Mouse (Mus musculus): ENCODE data around the gene Plcg1. TPM values are rescaled to one million over a fixed set of nuclear protein-coding genes. Genes with fewer than 3 reads are reported as not detected.

Gene Plcg1
- polyA plus RNA-seq, 1 experiment from 2014 or later = 44.9 TPM

DNA sequence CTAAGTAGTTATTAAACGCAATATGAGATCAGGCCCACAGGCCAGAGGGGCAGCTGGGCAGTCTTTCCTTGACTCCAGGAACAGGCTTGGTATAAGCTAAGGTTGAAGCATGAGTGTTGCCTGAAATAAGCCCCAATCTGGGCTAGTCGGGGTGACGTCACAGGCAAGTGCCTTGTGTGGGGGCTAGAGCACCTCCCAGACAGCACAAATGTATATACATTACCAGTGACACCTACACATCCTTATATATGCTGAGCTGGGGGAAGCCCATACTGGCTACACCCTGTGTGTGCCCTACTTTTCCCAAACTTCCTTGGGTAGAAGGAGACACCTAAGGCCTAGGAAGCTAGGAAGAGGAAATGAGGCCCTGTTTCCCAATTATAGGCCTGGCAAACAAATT is 2.1 kb upstream of the Plcg1 start:
- no peak overlapping the region for H3K4me3 ChIP-seq
- H3K36me3 ChIP-seq = peaks cover 15% of the 10 kb centered on the region
- no peak overlapping the region for H3K27ac ChIP-seq
- H3K27me3 ChIP-seq (ENCODE audit: insufficient read depth, poor library complexity, severe bottlenecking) = no peaks in the 10 kb centered on the region
- DNase-seq (ENCODE audit: low spot score) = peak; percentile 52
- WGBS = 89% methylated on average over 3 of the region's 3 CpGs
- H3K4me1 ChIP-seq = peaks cover 37% of the 10 kb centered on the region
- H3K9me3 ChIP-seq = no peaks in the 10 kb centered on the region

GRCm38 (mm10) chr2:160729436-160729835 is 1.7 kb upstream of the Plcg1 start:
- H3K4me1 ChIP-seq = peaks cover 42% of the 10 kb centered on the region
- no peak for DNase-seq (ENCODE audit: low spot score)
- peaks cover 15% of the 10 kb centered on the region for H3K36me3 ChIP-seq
- no peaks in the 10 kb centered on the region for H3K9me3 ChIP-seq
- H3K4me3 ChIP-seq = no peak overlapping the region
- WGBS = 77% methylated on average over 2 of the region's 2 CpGs
- no peak overlapping the region for H3K27ac ChIP-seq
- H3K27me3 ChIP-seq (ENCODE audit: insufficient read depth, poor library complexity, severe bottlenecking) = no peaks in the 10 kb centered on the region

DNA sequence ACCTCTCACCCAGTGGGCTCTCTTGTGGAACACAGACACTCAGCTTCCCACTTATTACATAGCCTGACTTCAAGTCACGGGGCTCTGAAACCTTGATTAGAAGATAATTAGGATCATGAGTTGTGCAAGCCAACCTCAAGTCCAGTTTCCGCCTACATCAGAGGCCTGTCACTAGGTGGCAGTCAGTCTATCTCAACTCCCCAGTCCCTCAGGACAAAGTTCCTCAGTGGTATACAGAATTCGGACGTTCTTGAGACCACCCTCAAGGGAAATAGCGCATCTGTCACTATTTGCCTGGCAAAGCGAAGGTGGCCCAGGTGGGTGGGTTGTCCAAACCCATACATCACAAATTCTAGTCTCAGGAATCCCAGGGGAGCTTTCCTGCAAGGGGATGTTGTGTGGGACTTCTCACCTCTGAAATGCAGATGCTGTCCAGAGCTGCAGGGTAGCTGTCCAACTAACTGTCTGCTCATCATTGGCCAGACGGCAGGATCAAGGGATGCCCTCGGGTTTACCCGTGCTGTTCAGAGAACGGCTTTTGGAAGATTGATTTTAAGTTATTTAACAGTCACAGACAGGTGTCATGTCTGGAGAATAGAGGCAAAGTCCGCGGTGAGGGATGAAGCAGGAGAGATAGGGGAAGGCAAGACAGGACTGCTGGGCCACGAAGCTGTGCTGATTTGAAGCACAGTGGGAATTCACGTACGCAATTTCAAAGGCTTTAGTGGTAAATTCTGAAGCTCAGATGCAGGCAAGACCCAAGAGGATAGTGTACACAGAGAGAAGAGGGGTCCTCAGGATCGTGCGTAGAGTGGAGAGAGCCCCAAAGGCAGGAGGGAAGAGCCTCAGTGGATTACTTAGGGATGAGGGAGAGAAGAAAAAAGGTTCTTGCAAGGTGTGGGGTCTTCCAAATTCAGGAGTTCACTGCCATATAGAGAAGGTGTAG is 976 bp upstream of the Plcg1 start:
- Histone ChIP-seq H3K27me3 (ENCODE audit: insufficient read depth, poor library complexity, severe bottlenecking) (no peaks in the 10 kb centered on the region), H3K9me3 (no peaks in the 10 kb centered on the region), H3K4me1 (peaks cover 48% of the 10 kb centered on the region), H3K4me3 (peak overlapping the region; percentile 85), H3K27ac (peak overlapping the region; percentile 99; the same call in 1 of the 2 replicates), H3K36me3 (peaks cover 17% of the 10 kb centered on the region)
- 29% methylated on average over 17 of the region's 17 CpGs for WGBS
- DNase-seq (ENCODE audit: low spot score) = no peak

- Histone ChIP-seq H3K27me3 (ENCODE audit: insufficient read depth, poor library complexity, severe bottlenecking) (no peaks in the 10 kb centered on the region), H3K36me3 (peaks cover 19% of the 10 kb centered on the region), H3K27ac (peak overlapping the region; percentile 99), H3K4me3 (peak overlapping the region; percentile 85), H3K4me1 (peaks cover 55% of the 10 kb centered on the region), H3K9me3 (no peaks in the 10 kb centered on the region)
- no peak for DNase-seq (ENCODE audit: low spot score)
- WGBS = 8% methylated on average over 19 of the region's 19 CpGs
Measured at GRCm38 (mm10) chr2:160730797-160731116, 343 bp upstream of the Plcg1 start.

DNA sequence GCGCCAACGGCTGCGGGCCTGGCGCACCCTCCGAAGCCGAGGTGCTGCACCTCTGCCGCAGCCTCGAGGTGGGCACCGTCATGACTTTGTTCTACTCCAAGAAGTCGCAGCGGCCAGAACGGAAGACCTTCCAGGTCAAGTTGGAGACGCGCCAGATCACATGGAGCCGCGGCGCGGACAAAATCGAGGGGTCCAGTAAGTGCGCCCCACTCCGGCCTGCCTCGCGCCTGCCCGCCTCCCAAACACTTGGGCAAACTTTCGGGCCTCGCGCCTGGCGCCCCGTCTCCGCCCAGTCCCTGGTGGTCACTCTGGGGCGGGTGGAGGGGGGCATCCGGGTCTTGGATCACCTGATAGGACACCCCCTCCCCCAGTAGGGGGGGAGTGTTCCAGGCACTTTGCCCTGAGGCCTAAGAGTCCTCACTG is 750 bp downstream of the Plcg1 start:
- Histone ChIP-seq H3K27me3 (ENCODE audit: insufficient read depth, poor library complexity, severe bottlenecking) (no peaks in the 10 kb centered on the region), H3K9me3 (no peaks in the 10 kb centered on the region), H3K4me1 (peaks cover 60% of the 10 kb centered on the region), H3K4me3 (peak overlapping the region; percentile 85), H3K36me3 (peaks cover 30% of the 10 kb centered on the region), H3K27ac (peak overlapping the region; percentile 99)
- DNase-seq (ENCODE audit: low spot score) = peak; percentile 81
- 0% methylated on average over 32 of the region's 32 CpGs for WGBS

GRCm38 (mm10) chr2:160732420-160732995 is 1.4 kb downstream of the Plcg1 start:
- peaks cover 62% of the 10 kb centered on the region for H3K4me1 ChIP-seq
- H3K27me3 ChIP-seq (ENCODE audit: insufficient read depth, poor library complexity, severe bottlenecking) = no peaks in the 10 kb centered on the region
- peak overlapping the region; percentile 85 for H3K4me3 ChIP-seq
- H3K27ac ChIP-seq = peak overlapping the region; percentile 99
- H3K36me3 ChIP-seq = peaks cover 37% of the 10 kb centered on the region
- H3K9me3 ChIP-seq = no peaks in the 10 kb centered on the region
- DNase-seq (ENCODE audit: low spot score) = no peak
- WGBS = 40% methylated on average over 9 of the region's 9 CpGs

DNA sequence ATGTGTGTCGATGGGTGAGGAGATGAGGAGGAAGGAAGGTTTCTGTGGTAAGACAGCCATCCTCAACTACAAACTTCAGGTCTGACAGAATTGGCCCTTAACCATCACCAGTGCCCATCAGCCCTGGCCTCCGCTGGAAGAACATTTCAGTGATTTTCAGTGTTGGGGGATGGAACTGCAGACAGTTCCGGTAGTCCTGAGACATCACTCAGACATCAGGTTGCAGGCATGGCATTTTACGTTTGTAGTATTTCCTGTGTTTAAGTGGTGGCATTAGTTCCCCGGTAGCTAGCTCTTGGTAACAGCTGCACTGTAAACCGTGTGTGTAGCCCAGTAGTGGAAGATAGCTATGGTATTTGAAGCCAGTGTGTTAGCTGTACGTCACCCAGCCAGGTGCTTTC is 2.0 kb downstream of the Plcg1 start:
- H3K4me3 ChIP-seq = peak overlapping the region; percentile 85
- H3K4me1 ChIP-seq = peaks cover 68% of the 10 kb centered on the region
- H3K36me3 ChIP-seq = peaks cover 38% of the 10 kb centered on the region
- 49% methylated on average over 7 of the region's 7 CpGs for whole genome bisulfite sequencing
- H3K27me3 ChIP-seq (ENCODE audit: insufficient read depth, poor library complexity, severe bottlenecking) = no peaks in the 10 kb centered on the region
- no peak for DNase-seq (ENCODE audit: low spot score)
- no peak overlapping the region for H3K27ac ChIP-seq
- H3K9me3 ChIP-seq = no peaks in the 10 kb centered on the region

- peaks cover 47% of the 10 kb centered on the region for H3K36me3 ChIP-seq
- peaks cover 80% of the 10 kb centered on the region for H3K4me1 ChIP-seq
- 71% methylated on average over 3 of the region's 3 CpGs for WGBS
- no peaks in the 10 kb centered on the region for H3K27me3 ChIP-seq (ENCODE audit: insufficient read depth, poor library complexity, severe bottlenecking)
- H3K27ac ChIP-seq = no peak overlapping the region
- no peak for DNase-seq (ENCODE audit: low spot score)
- no peak overlapping the region for H3K4me3 ChIP-seq
- no peaks in the 10 kb centered on the region for H3K9me3 ChIP-seq
Measured at GRCm38 (mm10) chr2:160734331-160734730, 3.2 kb downstream of the Plcg1 start.

DNA sequence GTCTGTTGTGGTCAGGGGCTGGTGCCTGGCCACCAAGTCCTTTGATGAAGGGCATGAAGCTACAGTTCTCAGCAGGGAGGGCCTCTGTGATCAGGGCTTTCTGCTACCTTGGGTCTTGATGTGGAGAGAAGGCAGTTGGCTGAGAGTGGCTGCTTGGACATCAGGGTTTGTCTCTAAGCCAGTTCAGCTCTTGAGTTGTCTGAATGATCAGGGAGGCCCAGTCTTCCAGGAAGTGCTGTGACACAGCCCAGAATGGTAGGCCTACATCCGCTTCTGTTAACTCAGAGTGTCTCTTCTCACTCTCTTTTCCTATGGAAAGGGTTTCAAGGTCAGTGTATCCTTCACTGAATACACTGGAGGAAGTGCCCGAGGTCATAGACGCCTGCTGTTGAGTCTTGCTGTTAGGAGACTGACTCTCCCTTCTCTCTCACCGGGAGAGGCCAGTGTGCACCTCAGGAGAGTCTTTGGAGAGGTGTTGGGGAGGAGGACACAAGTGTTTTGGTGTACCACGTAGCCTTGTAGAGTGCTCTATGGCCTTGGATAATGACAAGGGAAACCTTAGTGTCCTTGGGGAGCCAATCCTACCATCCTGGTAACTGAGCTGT is 4.7 kb downstream of the Plcg1 start:
- Histone ChIP-seq H3K4me3 (no peak overlapping the region), H3K36me3 (peaks cover 49% of the 10 kb centered on the region), H3K27me3 (ENCODE audit: insufficient read depth, poor library complexity, severe bottlenecking) (no peaks in the 10 kb centered on the region), H3K27ac (peak overlapping the region; percentile 48; the same call in 1 of the 2 replicates), H3K4me1 (peaks cover 85% of the 10 kb centered on the region), H3K9me3 (no peaks in the 10 kb centered on the region)
- WGBS = 69% methylated on average over 5 of the region's 5 CpGs
- no peak for DNase-seq (ENCODE audit: low spot score)

GRCm38 (mm10) chr2:160736466-160736865 is 5.4 kb downstream of the Plcg1 start:
- H3K36me3 ChIP-seq = peaks cover 49% of the 10 kb centered on the region
- H3K9me3 ChIP-seq = no peaks in the 10 kb centered on the region
- H3K27ac ChIP-seq = 0 out of 2 replicates have a peak overlapping the region, but pooled peaks have one; percentile 48
- no peak overlapping the region for H3K4me3 ChIP-seq
- H3K4me1 ChIP-seq = peaks cover 87% of the 10 kb centered on the region
- WGBS = 88% methylated on average over 3 of the region's 3 CpGs
- no peaks in the 10 kb centered on the region for H3K27me3 ChIP-seq (ENCODE audit: insufficient read depth, poor library complexity, severe bottlenecking)
- DNase-seq (ENCODE audit: low spot score) = no peak

DNA sequence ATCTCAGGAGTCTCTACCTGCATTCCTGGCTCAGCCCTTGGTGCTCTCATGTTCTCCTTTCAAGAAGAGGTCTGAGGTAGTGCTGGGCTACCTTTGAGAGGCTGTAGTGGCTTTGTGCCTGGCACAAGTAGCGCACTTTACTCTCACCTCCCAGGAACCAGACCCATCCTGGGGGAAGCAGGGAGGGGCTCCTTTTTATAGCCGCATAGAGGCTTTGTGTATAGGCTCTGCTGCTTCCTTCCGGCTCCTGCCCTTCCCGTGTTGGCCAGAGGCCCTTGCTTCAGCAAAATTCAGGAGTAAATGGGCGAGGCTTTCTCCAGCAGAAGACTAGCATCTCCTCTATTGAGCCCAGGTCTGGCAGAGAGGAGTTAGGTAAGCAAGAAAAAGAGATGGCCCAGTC is 7.3 kb downstream of the Plcg1 start:
- WGBS = 66% methylated on average over 5 of the region's 5 CpGs
- peaks cover 58% of the 10 kb centered on the region for H3K36me3 ChIP-seq

GRCm38 (mm10) chr2:160739647-160740356 is 8.7 kb downstream of the Plcg1 start:
- Histone ChIP-seq H3K27ac (peak overlapping the region; percentile 63; the same call in 1 of the 2 replicates), H3K36me3 (peaks cover 49% of the 10 kb centered on the region), H3K9me3 (no peaks in the 10 kb centered on the region), H3K4me1 (peaks cover 86% of the 10 kb centered on the region), H3K27me3 (ENCODE audit: insufficient read depth, poor library complexity, severe bottlenecking) (no peaks in the 10 kb centered on the region), H3K4me3 (no peak overlapping the region)
- 54% methylated on average over 2 of the region's 2 CpGs for WGBS
- DNase-seq (ENCODE audit: low spot score) = no peak

More for the DNA sequence above, 7.3 kb downstream of the Plcg1 start:
- no peak for DNase-seq (ENCODE audit: low spot score)
- H3K4me3 ChIP-seq = no peak overlapping the region
- no peaks in the 10 kb centered on the region for H3K9me3 ChIP-seq
- H3K27ac ChIP-seq = 0 out of 2 replicates have a peak overlapping the region, but pooled peaks have one; percentile 2
- peaks cover 86% of the 10 kb centered on the region for H3K4me1 ChIP-seq
- no peaks in the 10 kb centered on the region for H3K27me3 ChIP-seq (ENCODE audit: insufficient read depth, poor library complexity, severe bottlenecking)

Data from heart, embryonic 10.5 days (tissue).